In the genomic region with DNA sequence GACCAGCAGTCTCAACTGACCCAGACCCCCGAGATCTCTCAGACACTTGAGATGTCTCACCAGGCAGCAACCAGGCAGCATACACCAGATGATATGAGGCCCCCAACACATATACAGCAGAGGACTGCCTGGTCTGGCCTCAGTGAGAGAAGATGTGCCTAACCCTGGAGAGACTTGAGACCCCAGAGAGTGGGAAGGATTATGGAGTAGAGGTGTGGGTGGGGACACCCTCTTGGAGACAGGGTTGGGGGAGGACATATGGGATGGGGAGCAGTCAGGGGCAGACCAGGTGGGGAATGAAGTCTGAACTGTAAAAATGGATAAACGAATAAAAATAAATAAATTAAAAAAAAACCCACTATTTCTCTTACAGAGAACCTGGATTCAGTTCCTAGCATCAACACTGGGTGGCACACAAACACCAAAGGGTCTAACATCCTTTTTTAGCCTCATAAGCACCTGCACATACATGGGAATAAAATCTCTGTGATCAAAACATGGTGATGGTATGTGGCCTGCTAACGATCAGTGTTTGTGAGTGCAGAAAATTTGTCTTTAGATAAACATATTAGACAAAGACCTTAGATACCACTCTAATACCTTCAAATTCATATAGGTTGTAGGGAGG, we compare ENCODE assay signal across 16 mouse cellular contexts. TPM values are rescaled to one million over a fixed set of nuclear protein-coding genes. Genes with fewer than 3 reads are reported as not detected.
DNase-seq lines count a peak whose midpoint lies in the region; ATAC-seq and TF ChIP-seq lines count a peak whose summit lies in the region.
"Had no signal": no experiment of that assay in that cellular context is flagged by ENCODE, and none has a peak within 500 bp of the region (broad histone marks: within the 10 kb centered on the region; RNA-seq: fewer than 3 reads in every experiment).

No protein-coding gene starts in this region.

- H3K4me2 ChIP-seq in intestine, postnatal 0 days (replicated peaks; ENCODE audit: low read depth) = no peak overlapping the region
- no peak overlapping the region for H3K4me2 ChIP-seq in intestine, embryonic 16.5 days (ENCODE audit: low read depth, low read length)
- H3K4me2 ChIP-seq in hindbrain, embryonic 14.5 days (replicated peaks) = no peak overlapping the region
- H3K4me2 ChIP-seq: heart, embryonic 15.5 days; limb, embryonic 12.5 days had no signal

- no peak overlapping the region for H3K9ac ChIP-seq in intestine, postnatal 0 days (ENCODE audit: low read depth, low read length)
- no peak overlapping the region for H3K9ac ChIP-seq in intestine, embryonic 16.5 days (ENCODE audit: low read depth, low read length)
- no peak overlapping the region for H3K9ac ChIP-seq in hindbrain, embryonic 14.5 days
- H3K9ac ChIP-seq: heart, embryonic 15.5 days; limb, embryonic 12.5 days; liver, postnatal 0 days had no signal

- peak; percentile 35 to 43 for DNase-seq in right cerebral cortex, adult 2 months (ENCODE audit: low spot score in 2 of 2)
- DNase-seq in right cerebral cortex, postnatal 25 days = no peak
- peak; percentile 67 for DNase-seq in hindbrain, embryonic 14.5 days (ENCODE audit: low spot score)
- peak; percentile 39 for DNase-seq in right cerebral cortex, postnatal 4 days
- DNase-seq in thymus, postnatal 0 days (ENCODE audit: low spot score) = no peak
- DNase-seq: gastrocnemius, postnatal 36 days; kidney, adult 11 months; liver, postnatal 0 days; thymus, adult 18-20 months had no signal

- no peaks in the 10 kb centered on the region for H3K4me1 ChIP-seq in intestine, postnatal 0 days (replicated peaks; ENCODE audit: control insufficient read depth, insufficient read depth, low read length)
- no peaks in the 10 kb centered on the region for H3K4me1 ChIP-seq in intestine, embryonic 16.5 days (ENCODE audit: control insufficient read depth, insufficient read depth, low read length)
- H3K4me1 ChIP-seq in hindbrain, embryonic 14.5 days (replicated peaks; ENCODE audit: control insufficient read depth, insufficient read depth, low read length) = no peaks in the 10 kb centered on the region
- H3K4me1 ChIP-seq: embryonic facial prominence, embryonic 10.5 days; heart, embryonic 15.5 days; limb, embryonic 12.5 days had no signal

- peak; percentile 23; the same call in 1 of the 2 replicates for TF ChIP-seq CTCF in intestine, postnatal 0 days (IDR thresholded peaks at IDR 0.05; ENCODE audit: low read depth)

- no peaks in the 10 kb centered on the region for H3K36me3 ChIP-seq in intestine, postnatal 0 days (ENCODE audit: control insufficient read depth, insufficient read depth)
- H3K36me3 ChIP-seq in intestine, embryonic 16.5 days (ENCODE audit: control insufficient read depth, insufficient read depth, low read length) = no peaks in the 10 kb centered on the region
- no peaks in the 10 kb centered on the region for H3K36me3 ChIP-seq in hindbrain, embryonic 14.5 days (replicated peaks; ENCODE audit: control insufficient read depth, insufficient read depth)
- H3K36me3 ChIP-seq: embryonic facial prominence, embryonic 10.5 days; G1E; heart, embryonic 15.5 days; limb, embryonic 12.5 days had no signal

- no peaks in the 10 kb centered on the region for H3K9me3 ChIP-seq in intestine, postnatal 0 days (ENCODE audit: control insufficient read depth)
- H3K9me3 ChIP-seq in intestine, embryonic 16.5 days (ENCODE audit: control insufficient read depth, low read length) = no peaks in the 10 kb centered on the region
- H3K9me3 ChIP-seq in hindbrain, embryonic 14.5 days (ENCODE audit: control insufficient read depth, low read length) = no peaks in the 10 kb centered on the region
- H3K9me3 ChIP-seq: embryonic facial prominence, embryonic 10.5 days; G1E; heart, embryonic 15.5 days; limb, embryonic 12.5 days had no signal

- 0 out of 2 replicates have a peak, but pooled peaks cover 3% of the 10 kb centered on the region for H3K27me3 ChIP-seq in intestine, postnatal 0 days (replicated peaks; ENCODE audit: control insufficient read depth, insufficient read depth, low read length)
- H3K27me3 ChIP-seq in intestine, embryonic 16.5 days (replicated peaks; ENCODE audit: control insufficient read depth, insufficient read depth, low read length) = no peaks in the 10 kb centered on the region
- no peaks in the 10 kb centered on the region for H3K27me3 ChIP-seq in hindbrain, embryonic 14.5 days (ENCODE audit: control insufficient read depth, insufficient read depth, low read length)

- WGBS in intestine, postnatal 0 days = 66% methylated on average over 3 of the region's 3 CpGs
- WGBS in intestine, embryonic 16.5 days = 74% methylated on average over 3 of the region's 3 CpGs
- WGBS in hindbrain, embryonic 14.5 days = 76% methylated on average over 3 of the region's 3 CpGs

- no peak for ATAC-seq in intestine, postnatal 0 days
- no peak for ATAC-seq in intestine, embryonic 16.5 days
- no peak for ATAC-seq in hindbrain, embryonic 14.5 days (ENCODE audit: low FRiP score)
- no peak for ATAC-seq in megakaryocyte-erythroid progenitor cell, adult 5-6 weeks (replicated peaks; ENCODE audit: low FRiP score, low TSS enrichment, poor library complexity, severe bottlenecking)
- ATAC-seq: liver, postnatal 0 days had no signal

- H3K27ac ChIP-seq in intestine, postnatal 0 days (ENCODE audit: low read depth, low read length) = no peak overlapping the region
- no peak overlapping the region for H3K27ac ChIP-seq in intestine, embryonic 16.5 days (ENCODE audit: low read length)
- H3K27ac ChIP-seq in hindbrain, embryonic 14.5 days = no peak overlapping the region
- H3K27ac ChIP-seq: embryonic facial prominence, embryonic 10.5 days; heart, embryonic 15.5 days; limb, embryonic 12.5 days had no signal

- H3K4me3 ChIP-seq in intestine, postnatal 0 days (ENCODE audit: low read depth, low read length) = no peak overlapping the region
- H3K4me3 ChIP-seq in intestine, embryonic 16.5 days (ENCODE audit: low read length) = no peak overlapping the region
- H3K4me3 ChIP-seq in hindbrain, embryonic 14.5 days (replicated peaks; ENCODE audit: low read length) = no peak overlapping the region
- H3K4me3 ChIP-seq: embryonic facial prominence, embryonic 10.5 days; heart, embryonic 15.5 days; limb, embryonic 12.5 days had no signal

RNA-seq across cellular contexts. Expression of a gene that starts 7.4 kb away (rescaled TPM):
- 1.9 and 2.3 TPM in 2 replicates for polyA plus RNA-seq in intestine, postnatal 0 days (2015; fragmentation: Nextera tagmentation; extraction: Ambion mirVana)
- 4.1 and 5.7 TPM in 2 replicates for polyA plus RNA-seq in intestine, embryonic 16.5 days (2015; fragmentation: Nextera tagmentation; extraction: Ambion mirVana)
- polyA plus RNA-seq in hindbrain, embryonic 14.5 days (2014; fragmentation: Nextera tagmentation; extraction: Ambion mirVana) = 2.2 TPM in 2 replicates
- not detected in 2 replicates for total RNA-seq in megakaryocyte-erythroid progenitor cell, adult 5-6 weeks (2014; fragmentation: Nextera tagmentation)
- not detected in 2 replicates for total RNA-seq in megakaryocyte-erythroid progenitor cell, adult 5-6 weeks (2017)
- 0.73 and 0.77 TPM in 2 replicates for polyA plus RNA-seq in thymus, postnatal 0 days (2015; fragmentation: Nextera tagmentation; extraction: Ambion mirVana)
- total RNA-seq: G1E; gastrocnemius, postnatal 36 days had no signal
- polyA plus RNA-seq: G1E had no signal

Comparison
In these comparisons a context has a peak if more than half of its experiments do, and no peak if none do; other contexts are left out.
1. DNase-seq: peak in right cerebral cortex, adult 2 months (2 of 2), hindbrain, embryonic 14.5 days (single experiment) and right cerebral cortex, postnatal 4 days (single experiment); none in right cerebral cortex, postnatal 25 days (single experiment) and thymus, postnatal 0 days (single experiment).